Mouse (Mus musculus) megakaryocyte, embryonic 14.5 days (primary cell): Measurements from ENCODE around the gene Cmtm8.

Experiments
- FLI1 ChIP-seq: IDR thresholded peaks from 2 replicates; pipeline ENCODE4 v1.6.1; 2012; ENCODE audit warnings: low read length, inconsistent platforms, mixed read lengths
- GATA1 ChIP-seq: IDR thresholded peaks from 3 replicates; pipeline ENCODE4 v1.6.1; 2012; ENCODE audit warnings: mixed read lengths, low read length, inconsistent platforms, borderline replicate concordance

DNA sequence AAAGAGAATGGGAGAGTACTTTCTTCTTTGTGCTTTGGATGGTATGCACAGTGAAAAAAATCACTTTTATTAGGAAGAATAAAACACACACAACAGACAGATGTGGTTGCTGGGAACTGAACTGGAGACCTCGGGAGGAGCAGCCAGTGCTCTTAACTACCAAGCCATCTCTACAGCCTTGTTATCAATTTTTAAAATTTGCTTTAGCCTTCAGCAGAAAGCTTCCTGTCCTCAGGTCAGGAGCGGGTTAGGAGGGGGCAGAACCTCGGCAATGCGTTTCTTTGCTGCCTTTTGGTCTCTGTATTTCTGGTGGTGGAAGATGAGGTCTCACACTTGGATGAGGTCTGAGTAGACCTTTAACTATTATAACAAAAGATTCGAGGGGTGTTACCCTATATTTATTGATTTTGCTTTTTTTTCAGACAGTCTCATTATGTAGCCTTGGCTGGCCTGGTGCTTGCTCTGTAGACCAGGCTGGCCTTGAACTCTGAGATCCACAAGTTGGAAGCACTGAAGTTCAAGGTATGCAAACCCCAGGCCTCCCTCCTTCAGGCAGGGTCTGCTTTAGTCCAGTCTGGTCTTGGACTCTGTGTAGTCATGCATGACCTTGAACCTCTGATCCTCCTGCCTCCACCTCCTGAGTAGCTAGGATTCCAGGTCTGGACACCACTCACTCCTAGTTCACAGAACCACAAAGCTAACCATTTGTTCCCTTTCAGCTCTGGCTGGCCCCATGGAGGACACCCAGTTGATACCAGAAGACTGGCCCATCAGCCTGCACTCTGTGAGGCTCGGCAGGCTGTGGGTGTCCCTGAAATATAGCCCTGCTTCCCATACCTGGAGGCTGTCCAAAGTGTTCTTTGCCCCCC is 66.5 kb downstream of the Cmtm8 start:
- TF ChIP-seq FLI1 (no peak), GATA1 (no peak)
